Mouse (Mus musculus) MN1 (cell line): ENCODE results near the gene Slc34a2.

ENCODE experiments used
- DNase-seq: peaks from one replicate; pipeline ENCODE4 v3.0.0-alpha.2; 2016; ENCODE audit warnings: low spot score

Slc34a2 gene

DNA sequence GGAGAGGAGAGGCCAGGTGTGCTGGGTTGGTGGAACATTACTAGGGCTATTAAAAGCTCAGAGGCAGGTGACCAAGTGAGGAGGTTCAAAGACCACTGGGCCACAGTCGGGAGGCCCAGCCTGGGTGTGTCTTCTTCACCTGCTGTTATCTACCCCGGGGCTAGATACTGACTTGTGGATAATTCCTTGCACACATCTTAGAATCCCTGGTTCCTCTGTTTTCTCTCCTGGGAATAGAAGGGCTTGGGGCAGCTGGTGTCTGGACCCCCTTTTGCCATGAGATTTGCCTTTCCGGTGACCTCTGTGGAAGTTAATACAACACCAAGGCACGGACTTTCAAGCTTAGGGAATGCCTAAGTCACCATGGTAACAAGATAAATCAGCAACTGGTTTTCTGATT lies 72.3 kb downstream of the Slc34a2 start:
- DNase-seq: no peak

DNA sequence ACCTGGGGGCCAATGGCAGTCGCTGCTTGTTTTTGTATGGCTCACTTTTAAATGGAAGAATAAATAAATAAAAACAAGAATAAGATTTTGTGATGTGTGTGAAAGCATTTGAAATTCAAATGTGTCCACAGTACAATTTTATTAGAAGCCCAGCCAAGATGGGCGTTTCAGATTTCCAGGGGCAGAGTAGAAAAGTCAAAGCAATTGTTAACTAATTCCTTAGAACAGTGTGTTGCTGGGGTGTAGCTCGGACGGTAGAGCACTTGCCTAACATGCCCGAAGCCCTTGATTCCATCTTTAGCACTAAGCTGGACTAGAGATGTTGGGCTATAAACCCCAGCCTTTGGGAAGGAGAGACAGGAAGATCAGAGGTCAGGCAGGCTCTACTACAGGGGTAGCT lies 73.2 kb downstream of the Slc34a2 start:
- DNase-seq: no peak

DNA sequence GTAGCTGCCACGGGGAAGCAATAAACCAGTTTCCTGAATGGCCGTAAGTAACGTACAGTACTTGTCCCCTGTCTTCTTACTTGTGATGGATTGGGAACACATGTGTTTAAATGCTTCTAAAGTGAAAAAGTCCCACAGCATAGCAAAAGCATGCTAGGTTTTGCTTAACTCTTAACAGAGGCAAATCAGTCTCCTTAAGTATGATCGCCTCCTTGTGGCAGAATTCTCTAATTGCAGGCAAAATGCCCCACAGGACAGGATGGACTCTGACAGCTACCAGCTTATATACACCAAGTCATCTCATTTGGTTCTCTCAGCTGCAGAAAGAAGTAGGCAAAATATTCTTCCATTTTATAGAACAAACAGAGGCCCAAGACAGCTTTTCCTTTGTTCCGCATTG lies 75.1 kb downstream of the Slc34a2 start:
- DNase-seq: no peak

GRCm38 (mm10) chr5:53114616-53115267 lies 76.9 kb downstream of the Slc34a2 start:
- DNase-seq: no peak

GRCm38 (mm10) chr5:53118212-53118611 lies 80.3 kb downstream of the Slc34a2 start:
- DNase-seq: no peak

- no peak for DNase-seq
These were observed 81.8 kb downstream of the Slc34a2 start for GRCm38 (mm10) chr5:53119689-53120088.
